Comparison of ENCODE assay signal across 15 mouse cellular contexts in the genomic region with DNA sequence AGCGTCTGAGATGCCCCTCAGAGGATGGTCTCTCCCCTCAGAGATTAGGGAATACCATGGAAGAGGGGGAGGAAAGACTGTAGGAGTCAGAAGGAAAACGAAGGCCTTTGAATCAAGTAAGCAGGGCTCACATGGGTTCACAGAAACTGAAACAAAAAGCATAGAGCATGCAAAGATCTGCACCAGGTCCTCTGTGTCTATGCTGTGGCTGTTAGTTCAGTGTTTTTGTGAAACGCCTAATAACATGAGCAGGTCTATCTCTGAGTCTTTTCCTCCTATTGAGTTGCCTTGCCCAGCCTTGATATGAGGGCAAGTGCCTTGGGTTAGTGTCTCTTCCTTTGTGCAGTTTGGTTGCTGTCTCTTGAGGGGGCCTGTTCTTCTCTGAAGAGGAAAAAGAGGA.
"Had no signal": no experiment of that assay in that cellular context is flagged by ENCODE, and none has a peak within 500 bp of the region (broad histone marks: within the 10 kb centered on the region; RNA-seq: fewer than 3 reads in every experiment).

No protein-coding gene starts in this region.

- H3K27ac ChIP-seq: limb, embryonic 10.5 days; liver, embryonic 13.5 days; lung, embryonic 15.5 days; macrophage; midbrain, embryonic 12.5 days; neural tube, embryonic 13.5 days; stomach, postnatal 0 days had no signal

- H3K4me1 ChIP-seq: limb, embryonic 10.5 days; liver, embryonic 13.5 days had no signal

- H3K36me3 ChIP-seq: limb, embryonic 10.5 days; liver, embryonic 13.5 days; lung, embryonic 15.5 days; midbrain, embryonic 12.5 days; neural tube, embryonic 13.5 days had no signal

- ATAC-seq: liver, postnatal 0 days; midbrain, embryonic 16.5 days had no signal

- DNase-seq: kidney, adult 8-10 months; kidney, postnatal 25 days; liver, embryonic 13.5 days; liver, postnatal 0 days; lung, postnatal 14 days; retina, postnatal 1 day; right cerebral cortex, postnatal 14 days; thymus, postnatal 14 days had no signal

- H3K9ac ChIP-seq: liver, embryonic 13.5 days; liver, postnatal 0 days; lung, embryonic 15.5 days; midbrain, embryonic 12.5 days; neural tube, embryonic 13.5 days had no signal

- H3K4me3 ChIP-seq: limb, embryonic 10.5 days; liver, embryonic 13.5 days; lung, embryonic 15.5 days; midbrain, embryonic 12.5 days; neural tube, embryonic 13.5 days had no signal

- H3K27me3 ChIP-seq: liver, embryonic 13.5 days; lung, embryonic 15.5 days; midbrain, embryonic 12.5 days; neural tube, embryonic 13.5 days had no signal
